Mouse (Mus musculus): ENCODE results near the gene Tmem171.

The Tmem171 gene

DNA sequence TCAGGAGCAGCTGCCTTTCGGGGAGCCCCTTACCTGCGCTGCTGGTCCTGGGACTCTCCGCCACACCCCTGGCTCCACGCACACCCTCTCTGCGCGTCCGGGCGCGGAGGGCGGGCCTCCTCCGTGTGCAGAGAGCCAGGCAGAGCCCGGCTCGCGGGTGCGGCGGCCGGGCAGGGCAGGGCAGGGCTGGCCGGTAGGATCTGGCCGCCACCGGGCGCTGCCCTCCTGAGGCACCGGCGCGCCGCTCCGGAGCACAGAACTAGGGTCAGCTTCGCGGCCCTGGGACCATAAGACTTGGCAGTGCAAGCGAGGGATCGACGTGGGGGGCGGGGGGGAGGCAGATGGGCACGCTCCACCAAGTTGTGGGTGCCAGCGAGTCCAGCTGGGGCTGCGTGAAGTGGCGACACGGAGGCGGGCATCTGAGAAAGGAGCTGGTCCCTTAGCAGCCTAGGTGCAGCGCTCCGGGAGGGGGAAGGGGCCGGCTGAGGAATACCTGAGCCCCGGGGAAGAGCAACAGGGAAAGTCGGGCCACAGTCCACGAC lies at the start of gene Tmem171:
Gene Tmem171, minus strand, starts transcription at position 62 of the 542 bp plus-strand sequence.
- DNase-seq (ENCODE audit: extremely low spot score): peak; percentile 15

DNA sequence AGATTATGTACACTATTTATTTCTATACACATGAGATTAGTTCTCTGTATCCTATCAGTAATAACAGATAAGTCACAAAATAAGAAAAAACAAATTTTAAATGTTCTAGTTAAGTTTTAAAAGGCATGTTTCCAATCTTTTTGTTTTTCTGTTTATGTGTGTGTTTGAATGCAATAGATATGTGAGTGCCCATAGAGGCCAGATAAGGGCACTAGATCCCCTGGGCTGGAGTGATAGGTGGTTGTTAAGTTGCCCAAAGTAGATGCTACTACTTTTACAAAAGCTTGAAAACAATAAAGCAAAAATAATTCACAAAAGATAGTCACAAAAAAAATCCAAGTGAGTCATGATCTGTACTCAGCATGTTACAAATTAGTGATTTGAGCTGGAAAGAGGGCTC lies 49.2 kb upstream of the Tmem171 start:
- no peak for DNase-seq (ENCODE audit: extremely low spot score)

DNA sequence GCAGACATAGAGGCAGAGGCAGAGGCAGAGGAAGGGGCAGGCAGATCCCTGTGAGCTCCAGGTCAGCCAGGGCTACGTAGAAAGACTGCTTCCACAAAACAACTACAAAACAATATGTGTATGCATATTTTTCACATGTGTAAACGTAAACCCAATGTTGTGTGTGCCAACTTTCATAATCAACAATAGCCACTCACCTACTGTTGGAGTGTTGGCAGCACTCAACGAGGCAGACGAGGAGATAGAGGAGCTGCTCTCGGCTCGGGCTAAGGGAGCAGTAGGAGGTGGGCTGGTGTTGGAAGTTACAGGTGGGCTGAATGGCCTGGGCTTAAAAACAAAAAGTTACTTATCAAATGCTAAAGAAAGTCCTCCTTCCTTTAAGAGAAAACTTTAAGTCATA lies 48.6 kb upstream of the Tmem171 start:
- no peak for DNase-seq (ENCODE audit: extremely low spot score)

DNA sequence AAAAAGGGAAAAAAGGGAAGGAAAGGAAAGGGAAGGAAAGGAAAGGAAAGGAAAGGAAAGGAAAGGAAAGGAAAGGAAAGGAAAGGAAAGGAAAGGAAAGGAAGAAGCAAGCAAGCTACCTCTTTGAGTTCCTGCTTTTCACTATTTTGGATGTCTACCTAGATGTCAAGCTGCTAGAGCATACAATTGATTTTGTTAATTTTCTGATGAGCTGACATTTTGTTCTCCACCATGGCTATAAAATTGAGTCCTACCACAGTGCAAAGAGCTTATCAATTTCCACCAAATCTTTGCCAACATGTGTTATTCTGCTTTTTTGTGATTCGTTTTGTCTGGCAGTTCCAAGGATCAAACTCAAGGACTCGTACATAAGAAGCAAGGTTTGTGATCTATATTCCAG lies 43.6 kb upstream of the Tmem171 start:
- DNase-seq (ENCODE audit: extremely low spot score): no peak

DNA sequence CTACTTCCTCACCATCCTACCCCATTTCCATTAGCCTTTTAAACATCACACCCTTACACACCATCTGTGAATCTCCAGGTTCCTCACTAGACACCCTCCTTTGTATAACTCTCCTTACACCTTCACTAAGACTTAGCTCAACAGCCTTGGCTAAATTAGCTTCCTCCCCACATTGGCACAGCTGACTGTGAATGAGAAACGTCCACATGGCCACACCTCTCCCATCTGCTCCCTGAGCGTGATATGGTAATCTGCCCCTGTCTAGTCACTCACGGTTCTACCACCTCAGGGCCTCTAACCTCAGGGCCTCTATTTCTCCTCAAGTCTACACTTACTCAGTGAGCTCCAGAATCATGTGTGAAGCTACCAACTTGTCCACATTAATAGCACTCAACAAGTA lies 38.7 kb upstream of the Tmem171 start:
- no peak for DNase-seq (ENCODE audit: extremely low spot score)

DNA sequence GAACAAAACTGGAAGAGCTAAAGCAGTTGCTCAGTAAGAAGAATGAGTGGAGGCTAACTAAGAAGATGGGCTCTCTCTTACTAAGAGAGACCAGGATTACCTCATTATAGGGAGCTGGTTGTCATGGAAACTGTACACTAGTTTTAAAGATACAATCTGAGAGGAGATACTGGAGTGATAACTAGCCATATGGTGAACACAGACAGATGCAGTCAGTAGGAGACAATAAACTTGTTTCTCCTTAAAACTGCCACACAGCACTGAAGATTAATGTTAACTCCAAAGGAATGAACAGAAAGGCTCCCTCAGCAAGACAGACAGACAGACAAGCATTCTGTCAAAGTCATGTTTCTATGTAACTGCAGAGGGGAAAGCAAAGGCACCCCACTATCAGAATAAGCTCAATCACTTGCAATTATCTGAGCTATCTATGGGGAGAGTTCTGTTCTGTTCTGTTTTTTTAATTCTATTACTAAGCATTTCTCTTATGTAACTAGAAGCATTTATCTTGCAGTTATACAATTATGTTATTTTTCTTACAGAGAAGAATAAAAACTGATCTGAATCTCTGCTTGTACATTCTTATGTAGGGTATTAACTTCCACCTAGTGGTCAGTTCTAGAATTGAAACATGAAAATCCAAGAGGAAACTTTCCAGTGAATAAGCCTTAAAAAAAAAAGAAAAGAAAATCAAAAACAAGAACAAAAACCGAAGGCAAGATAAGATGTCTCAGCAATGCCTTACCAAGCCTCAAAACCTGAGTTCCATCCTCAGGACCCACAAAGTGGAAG lies 34.8 kb upstream of the Tmem171 start:
- no peak for DNase-seq (ENCODE audit: extremely low spot score)

DNA sequence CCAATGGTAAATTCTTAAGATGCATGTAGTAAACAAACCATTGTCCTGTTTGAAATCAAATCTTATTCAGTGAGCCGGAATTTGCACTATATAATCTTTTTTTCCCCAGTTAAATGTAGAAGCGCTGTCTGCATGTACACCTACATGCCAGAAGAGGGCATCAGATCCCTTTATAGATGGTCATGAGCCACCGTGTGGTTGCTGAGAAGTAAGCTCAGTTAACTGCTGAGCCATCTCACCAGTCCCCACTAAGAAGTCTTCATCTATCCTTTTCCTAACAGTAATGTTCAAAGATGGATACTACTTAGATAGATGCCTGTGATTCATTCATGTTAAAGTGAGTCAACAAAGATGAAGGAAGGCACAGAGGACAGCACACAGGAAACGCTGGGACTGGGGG lies 31.9 kb upstream of the Tmem171 start:
- DNase-seq (ENCODE audit: extremely low spot score): no peak

DNA sequence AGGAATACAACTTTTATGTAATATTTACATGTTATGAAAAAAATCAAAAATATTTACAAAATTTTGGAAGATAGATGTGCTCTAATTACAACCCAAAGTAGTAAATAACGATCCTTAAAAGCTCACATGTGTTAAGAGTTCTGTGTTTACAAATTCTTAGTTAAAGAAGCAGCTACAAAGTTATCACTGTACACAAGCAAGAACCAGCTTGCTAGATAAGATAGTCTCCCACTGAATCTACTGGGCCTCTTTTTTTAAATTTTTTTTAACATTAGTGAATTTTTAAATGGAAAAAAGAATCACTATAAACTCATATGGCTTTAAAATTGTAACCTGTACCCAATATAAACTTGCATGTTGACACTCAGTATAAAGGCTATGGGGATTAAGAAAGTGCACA lies 28.8 kb upstream of the Tmem171 start:
- no peak for DNase-seq (ENCODE audit: extremely low spot score)

DNA sequence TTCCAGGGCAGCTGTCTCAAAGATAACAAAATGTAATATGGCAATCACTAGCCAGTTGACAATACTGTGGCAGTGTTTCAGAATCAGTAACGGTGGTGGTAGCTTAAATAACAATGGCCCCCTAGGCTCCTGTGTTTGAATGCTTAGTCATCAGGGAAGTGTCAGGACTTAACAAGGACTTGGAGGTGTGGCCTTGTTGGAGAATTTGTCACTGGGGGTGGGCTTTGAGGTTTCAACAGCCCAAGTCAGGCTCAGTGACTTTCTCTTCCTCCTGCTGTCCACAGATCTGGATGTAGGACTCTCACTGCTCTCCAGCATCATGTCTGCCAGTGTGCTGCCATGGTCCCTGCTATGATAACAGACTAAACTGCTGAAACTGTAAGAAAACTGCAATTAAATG lies 27.7 kb upstream of the Tmem171 start:
- DNase-seq (ENCODE audit: extremely low spot score): no peak

DNA sequence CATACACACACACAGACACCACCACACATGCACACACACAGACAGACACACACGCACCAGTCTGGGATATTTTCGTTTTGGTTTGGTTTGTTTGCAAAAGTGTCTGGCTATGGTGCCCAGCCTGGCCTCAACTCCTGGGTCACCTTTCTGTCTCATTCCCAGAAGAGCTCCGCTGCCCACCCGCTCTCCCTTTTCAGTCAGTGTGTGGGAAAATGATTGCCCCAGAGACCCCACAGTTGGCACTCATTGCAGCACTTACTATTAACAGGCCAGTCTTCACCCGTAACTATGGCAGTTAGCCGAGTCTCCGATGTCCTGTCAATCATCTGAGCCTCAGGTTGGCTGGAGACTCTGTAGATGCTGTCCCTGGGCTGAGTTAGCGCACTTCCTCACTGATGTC lies 21.5 kb upstream of the Tmem171 start:
- DNase-seq (ENCODE audit: extremely low spot score): no peak

DNA sequence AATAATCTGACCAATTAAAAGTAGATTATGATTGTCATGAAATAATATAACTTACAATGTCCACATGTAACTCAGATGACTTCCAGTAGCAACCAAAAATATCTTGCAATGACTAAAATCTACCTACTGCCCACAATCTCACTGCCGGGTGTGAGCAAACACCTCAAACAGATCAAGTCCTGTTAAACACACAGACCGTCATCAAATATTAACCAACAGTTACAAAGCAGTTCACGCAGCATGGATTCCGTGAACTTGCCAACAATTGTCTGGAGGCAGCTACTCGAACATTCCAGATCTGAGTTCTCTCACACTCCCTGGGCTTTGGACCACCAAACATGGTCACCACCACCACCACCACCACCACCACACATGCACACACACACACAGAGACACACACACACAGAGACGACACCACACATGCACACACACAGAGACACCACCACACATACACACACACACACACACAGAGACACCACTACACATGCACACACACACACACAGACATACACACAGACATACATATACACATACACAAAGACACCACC lies 20.9 kb upstream of the Tmem171 start:
- DNase-seq (ENCODE audit: extremely low spot score): no peak

DNA sequence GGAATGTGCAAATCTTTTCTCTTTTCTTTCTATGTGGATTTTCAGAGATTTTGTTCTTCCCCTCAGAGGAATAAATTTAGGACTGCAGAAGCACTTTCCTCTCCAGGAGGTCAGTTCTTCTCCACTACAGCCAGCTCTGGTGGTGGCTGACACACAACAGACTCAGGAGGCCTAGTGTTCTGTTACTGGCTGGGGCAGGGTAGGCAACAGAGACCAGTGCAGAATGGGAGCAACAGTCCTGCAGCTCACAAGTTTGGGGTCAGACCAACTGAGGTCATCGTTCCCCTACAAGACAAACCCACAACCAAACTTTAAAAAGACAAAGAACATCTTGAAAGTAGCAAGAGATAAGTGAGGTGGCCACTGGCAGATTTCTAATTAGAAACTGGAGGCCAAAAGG lies 16.0 kb upstream of the Tmem171 start:
- DNase-seq (ENCODE audit: extremely low spot score): no peak

DNA sequence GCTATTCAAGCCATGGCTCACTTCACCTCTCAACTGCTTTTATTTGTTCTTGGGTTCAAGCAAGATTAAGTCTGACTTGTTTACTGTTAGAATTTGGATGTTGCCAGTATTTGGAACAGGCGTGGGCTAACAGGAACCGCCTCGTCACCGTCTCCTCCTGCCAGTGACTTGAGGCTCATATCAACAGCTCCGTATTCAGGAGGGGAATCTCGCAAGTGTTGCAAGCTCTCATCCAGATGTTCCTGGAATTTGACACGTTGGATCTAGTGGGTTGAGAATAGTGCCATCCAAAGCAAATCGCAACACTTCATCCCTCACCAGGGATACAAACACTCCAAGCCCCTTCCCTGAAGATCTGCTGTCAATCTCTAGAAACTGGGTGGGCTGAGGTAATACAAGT lies 15.6 kb upstream of the Tmem171 start:
- DNase-seq (ENCODE audit: extremely low spot score): no peak

DNA sequence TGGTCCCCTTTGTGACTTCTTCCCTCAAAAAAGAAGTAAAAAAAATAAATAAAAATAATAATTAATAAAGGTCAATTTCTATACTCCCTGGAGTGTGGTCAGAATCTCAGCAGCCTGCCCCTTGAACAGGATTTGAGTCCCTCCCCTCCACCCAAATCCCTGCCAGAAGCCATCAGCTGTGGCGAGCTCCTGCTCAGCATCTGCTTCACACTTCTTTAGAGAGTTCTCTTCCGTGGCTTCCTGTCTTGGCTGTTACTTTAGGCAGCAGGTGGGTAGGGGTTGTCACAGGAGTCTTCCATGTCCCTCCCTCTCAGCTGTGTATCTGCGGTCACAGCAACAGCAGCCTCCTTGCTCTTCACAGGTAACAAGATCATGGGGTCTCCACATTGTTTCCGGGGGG lies 10.9 kb upstream of the Tmem171 start:
- no peak for DNase-seq (ENCODE audit: extremely low spot score)

DNA sequence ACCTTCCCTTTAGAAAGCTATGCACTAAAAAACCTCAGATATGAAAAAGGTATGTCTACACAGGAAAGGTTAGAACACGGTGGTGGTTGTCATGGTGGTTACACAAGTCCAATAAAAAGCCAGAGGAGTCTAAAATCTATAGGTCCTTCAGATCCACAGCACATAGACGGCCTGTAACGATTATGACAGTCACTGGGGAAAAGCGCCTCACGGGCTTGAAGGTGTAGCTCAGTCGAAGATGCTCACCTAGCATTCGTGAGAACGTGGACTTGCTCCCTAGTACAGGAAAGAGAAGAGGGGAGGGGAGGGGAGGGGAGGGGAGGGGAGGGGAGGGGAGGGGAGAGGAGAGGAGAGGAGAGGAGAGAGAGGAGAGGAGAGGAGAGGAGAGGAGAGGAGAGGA lies 9.2 kb upstream of the Tmem171 start:
- no peak for DNase-seq (ENCODE audit: extremely low spot score)

DNA sequence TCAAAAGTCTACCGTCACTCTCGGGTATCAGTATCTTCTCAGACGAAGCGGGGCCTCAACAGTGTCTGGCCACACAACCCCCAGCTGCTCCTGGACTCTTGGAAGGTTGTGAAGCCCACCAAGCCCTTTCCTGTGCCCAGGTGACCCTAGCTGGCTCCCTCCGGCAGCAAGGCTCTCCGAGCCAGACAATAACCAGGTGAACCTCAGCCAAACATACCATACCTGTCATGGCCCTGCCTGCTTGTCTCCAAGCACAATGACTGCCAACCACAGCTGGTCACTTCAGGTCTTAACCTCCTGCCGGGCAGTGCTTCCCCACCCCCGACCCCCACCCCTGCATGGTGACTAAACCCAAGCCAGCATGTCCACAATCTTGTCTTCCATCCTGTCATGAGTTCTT lies 7.7 kb upstream of the Tmem171 start:
- DNase-seq (ENCODE audit: extremely low spot score): no peak

DNA sequence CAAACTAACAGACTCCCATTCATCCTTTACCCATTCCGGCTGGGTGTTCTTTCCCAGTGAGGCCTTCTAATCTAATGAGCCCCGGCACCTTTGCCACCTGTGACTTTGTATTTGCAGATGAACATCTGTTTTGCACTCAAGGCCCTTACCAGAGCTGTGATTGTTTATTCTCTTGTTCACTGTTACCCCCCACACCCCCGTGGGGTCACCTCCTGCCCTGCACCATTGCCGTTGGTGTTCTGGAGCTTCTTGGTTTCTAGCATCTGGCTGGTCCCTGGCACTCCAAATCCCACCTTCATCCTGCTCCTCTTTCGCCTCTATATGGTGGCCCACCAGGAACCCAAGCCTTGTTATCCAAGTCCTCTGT lies 6.7 kb upstream of the Tmem171 start:
- DNase-seq (ENCODE audit: extremely low spot score): no peak

DNA sequence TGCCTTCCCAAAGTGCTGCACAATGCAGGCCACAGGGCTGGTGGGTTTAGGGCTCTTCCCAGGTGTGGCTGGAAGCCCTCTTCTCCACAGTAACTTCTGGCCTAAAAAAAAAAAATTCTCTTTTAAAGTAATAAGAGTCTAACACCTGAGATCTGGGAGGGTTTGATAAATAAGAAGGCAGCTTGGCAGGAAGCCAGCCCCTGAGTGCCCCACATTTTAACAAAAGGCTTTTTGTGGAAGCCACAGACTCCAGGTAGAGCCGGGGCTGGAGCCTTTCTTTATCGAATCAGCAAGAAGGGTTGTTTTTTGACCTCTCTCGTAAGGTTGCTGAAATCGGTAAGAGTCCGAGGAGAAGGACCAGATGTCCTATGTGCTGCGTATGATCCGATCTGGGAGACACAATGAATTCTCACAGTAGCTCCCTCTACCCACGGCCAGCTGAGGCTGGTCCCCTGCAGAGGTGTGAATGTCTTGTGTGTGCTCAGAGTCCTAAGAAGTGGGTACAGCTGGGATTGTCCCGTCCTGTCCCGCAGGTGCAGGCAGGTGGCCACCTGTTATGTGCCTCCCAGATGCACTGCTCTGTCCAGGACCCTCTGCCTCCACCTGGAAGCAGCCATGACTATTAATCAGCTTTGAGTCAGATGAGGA lies 6.2 kb upstream of the Tmem171 start:
- DNase-seq (ENCODE audit: extremely low spot score): no peak

DNA sequence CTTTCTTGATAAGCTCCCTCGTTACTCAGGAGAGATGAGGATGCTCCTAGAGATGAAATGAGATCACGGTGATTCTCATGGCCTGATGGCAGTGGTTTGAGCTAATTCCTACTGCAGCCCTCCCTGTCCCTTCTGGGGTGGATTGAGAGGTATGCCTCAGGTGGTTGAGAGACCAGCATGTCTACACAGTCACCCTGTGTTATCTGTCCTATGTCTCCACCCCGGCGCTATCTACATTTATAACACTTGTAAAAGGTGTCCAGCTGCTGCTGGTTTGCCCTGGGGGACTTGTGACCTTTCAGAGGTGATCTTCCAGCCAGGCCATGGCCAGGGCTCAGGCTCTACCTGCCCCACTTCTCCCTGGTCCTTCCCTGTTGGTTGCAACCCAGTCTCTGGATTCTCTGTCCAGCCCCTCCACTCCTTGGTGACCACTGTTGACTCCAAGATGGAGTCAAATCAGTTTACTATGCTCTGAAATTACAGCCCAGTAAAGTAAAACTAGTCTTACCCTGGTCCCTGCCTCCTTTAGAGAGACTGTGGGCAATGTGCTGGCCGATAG lies 5.4 kb upstream of the Tmem171 start:
- DNase-seq (ENCODE audit: extremely low spot score): no peak

DNA sequence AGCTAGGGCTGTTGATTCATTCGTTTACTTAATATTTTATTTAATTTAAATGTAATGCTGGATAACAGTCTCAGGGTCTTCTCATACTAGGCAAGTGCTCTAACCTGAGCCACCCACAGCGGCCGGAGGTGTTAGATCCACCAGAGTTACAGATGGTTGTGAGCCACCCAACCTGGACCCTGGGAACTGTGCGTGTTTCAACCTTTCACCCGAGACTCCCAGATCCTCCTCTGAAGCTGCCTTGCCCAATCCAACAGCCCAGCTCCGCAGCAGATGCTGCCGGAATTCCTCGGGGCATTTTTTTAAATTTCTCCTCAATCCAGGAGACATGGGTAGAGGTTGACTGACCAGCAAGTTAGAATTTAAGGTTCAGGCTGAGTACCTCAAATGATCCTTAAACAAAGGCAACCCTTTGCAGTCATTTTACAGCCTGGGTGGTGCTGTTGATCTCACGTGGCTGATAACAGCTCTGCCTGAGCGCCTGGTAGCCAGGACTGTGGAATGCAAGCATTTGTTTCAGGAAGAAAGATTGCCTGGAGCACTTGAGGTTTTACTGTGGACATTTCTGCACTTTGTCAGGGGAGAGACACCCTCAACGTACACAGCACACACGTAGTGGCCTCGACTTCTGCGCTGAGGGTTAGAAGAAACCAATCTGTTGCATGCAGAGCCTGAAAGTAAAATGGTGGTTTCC lies 4.6 kb upstream of the Tmem171 start:
- peak; percentile 24 for DNase-seq (ENCODE audit: extremely low spot score)

DNA sequence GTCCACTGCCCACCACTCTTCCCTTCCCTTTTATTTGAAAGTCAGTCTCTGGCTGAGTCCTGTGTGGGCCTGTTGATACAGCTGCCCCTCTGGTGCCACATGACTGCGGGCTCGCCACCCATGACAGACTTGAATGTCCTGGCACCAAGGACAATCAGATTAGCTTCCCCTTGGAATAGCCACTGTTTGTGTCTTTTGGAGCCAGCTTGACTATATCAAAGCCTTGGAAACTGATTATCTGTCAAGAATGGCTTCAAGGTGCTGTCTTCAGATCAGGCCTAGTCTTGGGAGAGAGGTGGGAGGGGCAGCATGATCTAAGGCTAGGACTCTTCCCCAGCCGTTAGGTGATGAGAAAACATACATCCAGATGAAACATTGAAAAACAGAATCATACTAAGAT lies 2.1 kb upstream of the Tmem171 start:
- no peak for DNase-seq (ENCODE audit: extremely low spot score)

DNA sequence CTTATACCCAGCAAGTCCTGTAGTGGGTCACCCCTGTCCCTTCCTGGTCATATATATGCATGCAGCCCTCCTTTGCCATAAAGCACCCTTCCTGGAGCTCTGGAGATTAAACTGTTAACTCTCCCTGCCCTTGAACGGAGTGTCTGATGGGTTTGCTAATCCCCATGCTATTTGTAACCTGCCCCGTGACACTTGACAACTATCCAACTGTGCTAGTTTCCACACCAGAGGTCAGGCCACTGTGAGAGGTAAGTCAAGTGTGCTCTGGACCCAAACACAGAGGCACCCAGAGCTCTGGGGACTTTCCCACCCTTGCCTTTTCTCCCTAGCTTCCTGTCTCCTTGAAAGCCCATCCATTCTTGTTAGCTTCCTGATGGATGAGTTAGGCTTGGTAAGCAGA lies 912 bp upstream of the Tmem171 start:
- DNase-seq (ENCODE audit: extremely low spot score): no peak

Data from embryo, embryonic 9.5 days (tissue).